Mouse (Mus musculus) limb, embryonic 11.5 days (tissue): Measurements from ENCODE around the gene Cacna1d. TPM values are rescaled to one million over a fixed set of nuclear protein-coding genes. Genes with fewer than 3 reads are reported as not detected.
A peak's percentile ranks its signal among the peaks of the same experiment; 100 is the strongest.

ENCODE experiments used
- ATAC-seq: fragments of 200-750 bp; cut with Nextera tagmentation; 2 replicates; pipeline ENCODE4 v1.8.0; 2017; ENCODE audit warnings: low read depth; ENCODE audit not compliant: insufficient number of reproducible peaks, low FRiP score, low TSS enrichment
- DNase-seq: peaks from one replicate; pipeline ENCODE4 v3.0.0-alpha.2; 2015; ENCODE audit warnings: low spot score
- H3K27ac ChIP-seq: fragments of 300-500 bp; sonication (generic); replicated peaks from 2 replicates; pipeline ENCODE4 v1.5.1; 2014; ENCODE audit warnings: low read depth, mild to moderate bottlenecking, low read length
- H3K27me3 ChIP-seq: fragments of 300-500 bp; sonication (generic); 2 replicates; pipeline ENCODE4 v1.6.1; 2014; ENCODE audit warnings: mild to moderate bottlenecking, low read length, mixed read lengths; ENCODE audit not compliant: control insufficient read depth, insufficient read depth
- H3K36me3 ChIP-seq: fragments of 300-500 bp; sonication (generic); 2 replicates; pipeline ENCODE4 v1.6.1; 2014; ENCODE audit warnings: mild to moderate bottlenecking, low read length, moderate library complexity, mixed read lengths; ENCODE audit not compliant: control insufficient read depth, insufficient read depth
- H3K4me1 ChIP-seq: fragments of 300-500 bp; sonication (generic); 2 replicates; pipeline ENCODE4 v1.6.1; 2014; ENCODE audit warnings: low read length, mixed read lengths; ENCODE audit not compliant: control insufficient read depth, insufficient read depth
- H3K4me2 ChIP-seq: fragments of 300-500 bp; sonication (generic); 2 replicates; pipeline ENCODE4 v1.6.1; 2014; ENCODE audit warnings: low read depth, mild to moderate bottlenecking, moderate library complexity; ENCODE audit not compliant: severe bottlenecking
- H3K4me3 ChIP-seq: fragments of 300-500 bp; sonication (generic); 2 replicates; pipeline ENCODE4 v1.5.1; 2014; ENCODE audit warnings: low read depth, low read length
- H3K9ac ChIP-seq: fragments of 300-500 bp; sonication (generic); 2 replicates; pipeline ENCODE4 v1.6.1; 2014; ENCODE audit warnings: mild to moderate bottlenecking, low read length
- H3K9me3 ChIP-seq: fragments of 300-500 bp; sonication (generic); 2 replicates; pipeline ENCODE4 v1.6.1; 2016; ENCODE audit warnings: low read length; ENCODE audit not compliant: control insufficient read depth
- WGBS: fragments of 180-500 bp; shearing (Covaris S2); extraction: QIAGEN DNeasy Blood & Tissue Kit; methylation state at CpG from one replicate; pipeline ENCODE4 v1.1.7; 2014; 5-methylcytosine and 5-hydroxymethylcytosine counted together
- polyA plus RNA-seq: library from polyadenylated mRNA; unstranded; fragments of >200 nt; fragmentation: Nextera tagmentation; extraction: Ambion mirVana; gene quantifications from 2 replicates; pipeline ENCODE4 v1.2.1, GENCODE M21; 2014

Gene Cacna1d
- polyA plus RNA-seq, 1 experiment from 2014 or later: 2.1 TPM

- Histone ChIP-seq H3K9me3 (no peaks in the 10 kb centered on the region), H3K4me2 (no peak overlapping the region), H3K4me1 (no peaks in the 10 kb centered on the region), H3K27ac (no peak overlapping the region), H3K27me3 (no peaks in the 10 kb centered on the region), H3K4me3 (no peak overlapping the region), H3K36me3 (no peaks in the 10 kb centered on the region), H3K9ac (no peak overlapping the region)
- DNase-seq: peak; percentile 20
- 30% methylated on average over 5 of the region's 5 CpGs for WGBS
- ATAC-seq: no peak
Observed at GRCm38 (mm10) chr14:30196235-30196634, 295.0 kb downstream of the Cacna1d start.

GRCm38 (mm10) chr14:30190308-30190971, 300.8 kb downstream of the Cacna1d start:
- ATAC-seq (no peak), DNase-seq (peak; percentile 17)
- Histone ChIP-seq H3K4me2 (no peak overlapping the region), H3K27me3 (no peaks in the 10 kb centered on the region), H3K9ac (no peak overlapping the region), H3K4me3 (no peak overlapping the region), H3K4me1 (no peaks in the 10 kb centered on the region), H3K27ac (no peak overlapping the region), H3K36me3 (no peaks in the 10 kb centered on the region), H3K9me3 (no peaks in the 10 kb centered on the region)
- WGBS: 84% methylated on average over 5 of the region's 5 CpGs

GRCm38 (mm10) chr14:30185616-30186274, 305.5 kb downstream of the Cacna1d start:
- Histone ChIP-seq H3K9me3 (no peaks in the 10 kb centered on the region), H3K4me2 (no peak overlapping the region), H3K27me3 (no peaks in the 10 kb centered on the region), H3K4me3 (no peak overlapping the region), H3K4me1 (peaks cover 3% of the 10 kb centered on the region; the same call in 1 of the 2 replicates), H3K36me3 (no peaks in the 10 kb centered on the region), H3K9ac (no peak overlapping the region), H3K27ac (no peak overlapping the region)
- DNase-seq (no peak), ATAC-seq (no peak)
- 89% methylated on average over 6 of the region's 6 CpGs for WGBS

GRCm38 (mm10) chr14:30184445-30185152, 306.7 kb downstream of the Cacna1d start:
- Histone ChIP-seq H3K27me3 (no peaks in the 10 kb centered on the region), H3K4me2 (no peak overlapping the region), H3K9me3 (no peaks in the 10 kb centered on the region), H3K9ac (no peak overlapping the region), H3K4me3 (no peak overlapping the region), H3K36me3 (no peaks in the 10 kb centered on the region), H3K4me1 (peaks cover 3% of the 10 kb centered on the region; the same call in 1 of the 2 replicates), H3K27ac (no peak overlapping the region)
- DNase-seq: peak; percentile 19
- 79% methylated on average over 13 of the region's 13 CpGs for WGBS
- ATAC-seq: no peak

GRCm38 (mm10) chr14:30184013-30184412, 307.2 kb downstream of the Cacna1d start:
- no peaks in the 10 kb centered on the region for H3K9me3 ChIP-seq
- H3K4me3 ChIP-seq: no peak overlapping the region
- ATAC-seq (no peak), DNase-seq (no peak)
- H3K27me3 ChIP-seq: no peaks in the 10 kb centered on the region
- H3K9ac ChIP-seq: no peak overlapping the region
- H3K36me3 ChIP-seq: no peaks in the 10 kb centered on the region
- no peak overlapping the region for H3K4me2 ChIP-seq
- no peak overlapping the region for H3K27ac ChIP-seq
- peaks cover 3% of the 10 kb centered on the region; the same call in 1 of the 2 replicates for H3K4me1 ChIP-seq
- 56% methylated on average over 5 of the region's 5 CpGs for WGBS

- H3K27ac ChIP-seq: no peak overlapping the region
- no peak overlapping the region for H3K4me3 ChIP-seq
- DNase-seq (peak; percentile 21), ATAC-seq (no peak)
- H3K27me3 ChIP-seq: no peaks in the 10 kb centered on the region
- no peaks in the 10 kb centered on the region for H3K36me3 ChIP-seq
- H3K9me3 ChIP-seq: no peaks in the 10 kb centered on the region
- H3K4me2 ChIP-seq: no peak overlapping the region
- H3K9ac ChIP-seq: no peak overlapping the region
- WGBS: 63% methylated on average over 18 of the region's 18 CpGs
- H3K4me1 ChIP-seq: peaks cover 6% of the 10 kb centered on the region; the same call in 1 of the 2 replicates
Observed at GRCm38 (mm10) chr14:30182624-30183524, 308.4 kb downstream of the Cacna1d start.

- no peak for ATAC-seq
Observed at GRCm38 (mm10) chr14:30178306-30178705, 312.9 kb downstream of the Cacna1d start.

GRCm38 (mm10) chr14:30177850-30178249, 313.4 kb downstream of the Cacna1d start:
- DNase-seq (no peak), ATAC-seq (no peak)
- H3K36me3 ChIP-seq: no peaks in the 10 kb centered on the region
- H3K4me1 ChIP-seq: 0 out of 2 replicates have a peak, but pooled peaks cover 3% of the 10 kb centered on the region
- no peak overlapping the region for H3K4me3 ChIP-seq
- H3K27me3 ChIP-seq: no peaks in the 10 kb centered on the region
- H3K27ac ChIP-seq: no peak overlapping the region
- H3K9me3 ChIP-seq: no peaks in the 10 kb centered on the region
- H3K4me2 ChIP-seq: no peak overlapping the region
- WGBS: 28% methylated on average over 5 of the region's 5 CpGs
- H3K9ac ChIP-seq: no peak overlapping the region

More at GRCm38 (mm10) chr14:30178306-30178705, 312.9 kb downstream of the Cacna1d start:
- Histone ChIP-seq H3K4me1 (peaks cover 5% of the 10 kb centered on the region; the same call in 1 of the 2 replicates), H3K9me3 (no peaks in the 10 kb centered on the region), H3K9ac (no peak overlapping the region), H3K4me3 (no peak overlapping the region), H3K27ac (no peak overlapping the region), H3K36me3 (no peaks in the 10 kb centered on the region), H3K27me3 (no peaks in the 10 kb centered on the region), H3K4me2 (no peak overlapping the region)
- WGBS: 71% methylated on average over 4 of the region's 4 CpGs
- DNase-seq: peak; percentile 20
